Mouse (Mus musculus): ENCODE data around the gene Higd1a. TPM values are rescaled to one million over a fixed set of nuclear protein-coding genes. Genes with fewer than 3 reads are reported as not detected.
A peak's percentile ranks its signal among the peaks of the same experiment; 100 is the strongest.

Higd1a gene
- 100 to 1,000 TPM in 1 of 2 experiments, 10 to 100 TPM in 1; 89.1 to 111 TPM for total RNA-seq (2021)
- long read RNA-seq, experiment 1, transcript Higd1a-201 (4 exons, 2,232 nt) = major isoform, 245 of 278 reads
- long read RNA-seq, experiment 1, partial matches to known transcripts = 3 of 278 reads
- long read RNA-seq, experiment 1, other reads (novel, unspliced or antisense) = 28 of 278 reads
- long read RNA-seq, experiment 2, transcript Higd1a-201 (4 exons, 2,232 nt) = major isoform, 296 of 331 reads
- long read RNA-seq, experiment 2, partial matches to known transcripts = 0 of 331 reads
- long read RNA-seq, experiment 2, other reads (novel, unspliced or antisense) = 34 of 331 reads

- peak within 1 kb of the TSS; percentile 76 for H3K4me3 ChIP-seq
- TF ChIP-seq CTCF (IDR thresholded peaks at IDR 0.05) = no peak
- DNase-seq = no peak
- intact Hi-C loops (cut with DNase I) = loop anchor here (10.0 kb wide), 1 partner anchor 437 kb away; the partner anchor contains the start of gene Ano10
- peak within 1 kb of the TSS; percentile 100 for H3K27ac ChIP-seq
Measured at GRCm38 (mm10) chr9:121858153-121858488, at the start of gene Higd1a. Higd1a (minus strand) TSS chr9:121858362.

- H3K4me3 ChIP-seq = no peak overlapping the region
- TF ChIP-seq CTCF (IDR thresholded peaks at IDR 0.05) = no peak
- no peak for DNase-seq
- H3K27ac ChIP-seq = no peak overlapping the region
- intact Hi-C loops (cut with DNase I) = no loop called here
Measured at GRCm38 (mm10) chr9:121907356-121908070, 49.4 kb upstream of the Higd1a start.

- intact Hi-C loops (cut with DNase I) = no loop called here
- no peak for DNase-seq
Measured at GRCm38 (mm10) chr9:121906456-121906855, 48.3 kb upstream of the Higd1a start.

GRCm38 (mm10) chr9:121905556-121906185 lies 47.5 kb upstream of the Higd1a start:
- Histone ChIP-seq H3K27ac (no peak overlapping the region), H3K4me3 (no peak overlapping the region)
- intact Hi-C loops (cut with DNase I) = no loop called here
- DNase-seq = no peak
- TF ChIP-seq CTCF (IDR thresholded peaks at IDR 0.05) = no peak

More at GRCm38 (mm10) chr9:121906456-121906855, 48.3 kb upstream of the Higd1a start:
- Histone ChIP-seq H3K27ac (no peak overlapping the region), H3K4me3 (no peak overlapping the region)
- TF ChIP-seq CTCF (IDR thresholded peaks at IDR 0.05) = no peak

GRCm38 (mm10) chr9:121904946-121905345 lies 46.8 kb upstream of the Higd1a start:
- no peak for DNase-seq
- H3K4me3 ChIP-seq = no peak overlapping the region
- peak overlapping the region; percentile 51; the same call in 1 of the 2 replicates for H3K27ac ChIP-seq
- intact Hi-C loops (cut with DNase I) = no loop called here
- no peak for TF ChIP-seq CTCF (IDR thresholded peaks at IDR 0.05)

- TF ChIP-seq CTCF (IDR thresholded peaks at IDR 0.05) = no peak
- no peak for DNase-seq
- Histone ChIP-seq H3K27ac (peak overlapping the region; percentile 51), H3K4me3 (no peak overlapping the region)
- intact Hi-C loops (cut with DNase I) = no loop called here
Measured at GRCm38 (mm10) chr9:121904319-121904718, 46.2 kb upstream of the Higd1a start.

- intact Hi-C loops (cut with DNase I) = no loop called here
Measured at GRCm38 (mm10) chr9:121903476-121904305, 45.5 kb upstream of the Higd1a start.

GRCm38 (mm10) chr9:121901710-121902700 lies 43.8 kb upstream of the Higd1a start:
- intact Hi-C loops (cut with DNase I) = no loop called here
- Histone ChIP-seq H3K4me3 (peak overlapping the region; percentile 23; the same call in 1 of the 2 replicates), H3K27ac (peak overlapping the region; percentile 59)
- TF ChIP-seq CTCF (IDR thresholded peaks at IDR 0.05) = no peak
- peak; percentile 44 for DNase-seq

More at GRCm38 (mm10) chr9:121903476-121904305, 45.5 kb upstream of the Higd1a start:
- DNase-seq = peak; percentile 71
- TF ChIP-seq CTCF (IDR thresholded peaks at IDR 0.05) = no peak
- no peak overlapping the region for H3K4me3 ChIP-seq
- H3K27ac ChIP-seq = peak overlapping the region; percentile 63

- no peak for DNase-seq
- peak overlapping the region; percentile 59 for H3K27ac ChIP-seq
- intact Hi-C loops (cut with DNase I) = no loop called here
- H3K4me3 ChIP-seq = no peak overlapping the region
- no peak for TF ChIP-seq CTCF (IDR thresholded peaks at IDR 0.05)
Measured at GRCm38 (mm10) chr9:121900282-121900855, 42.2 kb upstream of the Higd1a start.

- no peak for DNase-seq
- no peak for TF ChIP-seq CTCF (IDR thresholded peaks at IDR 0.05)
- intact Hi-C loops (cut with DNase I) = no loop called here
- H3K4me3 ChIP-seq = no peak overlapping the region; the same call in 1 of the 2 replicates
- no peak overlapping the region; the same call in 1 of the 2 replicates for H3K27ac ChIP-seq
Measured at GRCm38 (mm10) chr9:121899306-121899705, 41.1 kb upstream of the Higd1a start.

- intact Hi-C loops (cut with DNase I) = no loop called here
- TF ChIP-seq CTCF (IDR thresholded peaks at IDR 0.05) = no peak
- peak within 1 kb of the TSS; percentile 40 for H3K4me3 ChIP-seq
- peak within 1 kb of the TSS; percentile 79 for H3K27ac ChIP-seq
- DNase-seq = no peak
Measured at GRCm38 (mm10) chr9:121898245-121898644, 40.1 kb upstream of the Higd1a start, which contains the start of gene Ackr2. Ackr2 (plus strand) TSS chr9:121898355.

All from gastrocnemius, adult 2 months (tissue).